Mouse (Mus musculus) monocyte, adult 2 months (primary cell): Measurements from ENCODE around the gene Plcb4.
"Not testable (repeated sequence)": the region's sequence is repeated elsewhere in the genome, so short reads cannot be mapped to it uniquely, and the experiment has no call there.

Experiments
- DNase-seq, 2 experiments: peaks; one replicate each; pipeline ENCODE4 v3.0.0; 2022; ENCODE audit warnings: low spot score in 2 of 2, low read depth in 1 of 2

Gene Plcb4

DNA sequence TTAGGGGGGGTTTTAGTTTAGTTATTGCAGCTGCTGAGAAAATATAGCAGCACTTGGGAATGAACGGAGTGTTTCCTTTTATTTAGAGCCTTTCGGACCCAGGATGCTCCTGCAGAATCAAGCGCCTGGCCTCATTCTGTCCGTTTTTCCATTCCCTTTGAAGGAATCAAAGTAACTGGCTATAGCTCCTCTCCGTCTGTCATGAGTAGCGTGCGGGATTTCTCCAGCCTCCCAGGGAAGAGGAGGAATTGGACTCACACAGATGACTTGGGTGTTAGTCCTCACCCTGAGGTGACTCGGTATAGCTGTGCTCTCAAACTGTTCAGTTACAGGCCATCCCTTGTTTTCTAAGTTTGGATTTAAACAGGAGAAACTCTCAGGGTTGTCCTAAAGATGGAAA lies 14.8 kb downstream of the Plcb4 start:
- DNase-seq, result no peak

DNA sequence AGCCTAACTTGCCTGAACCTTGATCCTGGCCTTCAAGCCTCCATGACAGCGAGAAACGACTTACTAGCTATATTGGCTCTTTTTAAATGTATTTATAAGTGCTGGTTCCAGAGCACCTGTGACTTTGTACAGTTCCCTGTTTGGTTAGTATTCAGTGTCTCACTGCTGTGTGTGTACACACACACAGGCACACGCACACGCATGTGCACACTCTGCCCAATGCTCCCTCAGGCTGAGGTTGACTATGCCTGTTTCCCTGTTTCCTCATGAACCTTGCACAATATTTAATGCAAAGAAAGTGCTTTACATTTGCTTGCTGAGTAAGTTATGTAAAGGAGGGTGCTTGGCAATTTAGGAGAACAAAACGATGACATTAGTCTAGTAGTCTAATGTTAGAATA lies 16.5 kb downstream of the Plcb4 start:
- no peak for DNase-seq

GRCm38 (mm10) chr2:135676978-135677501 lies 18.2 kb downstream of the Plcb4 start:
- no peak for DNase-seq

DNA sequence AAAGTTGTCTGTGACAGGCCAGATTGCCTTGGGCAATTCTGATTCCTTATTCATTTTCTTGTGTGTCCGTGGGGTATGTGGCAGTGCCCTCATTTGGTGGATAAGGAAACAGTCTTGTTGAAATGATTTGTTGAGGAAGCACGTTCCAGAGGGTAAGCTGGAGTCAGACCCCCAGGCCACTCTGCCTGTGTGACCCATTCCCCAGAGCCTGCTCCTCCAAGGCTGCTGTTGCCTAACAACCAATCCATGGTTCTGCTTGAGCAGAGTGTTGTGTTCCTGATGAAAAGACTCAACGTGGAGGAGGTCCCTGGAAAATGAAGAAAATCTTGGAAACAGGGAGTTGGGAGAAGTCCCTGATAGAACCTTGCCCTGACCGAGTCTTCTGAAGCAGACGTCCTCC lies 18.8 kb downstream of the Plcb4 start:
- no peak for DNase-seq

GRCm38 (mm10) chr2:135680001-135680400 lies 21.2 kb downstream of the Plcb4 start:
- no peak for DNase-seq

- no peak for DNase-seq
Observed at GRCm38 (mm10) chr2:135680406-135681134, 21.8 kb downstream of the Plcb4 start.

- DNase-seq, result no peak
Observed at GRCm38 (mm10) chr2:135683684-135684440, 25.1 kb downstream of the Plcb4 start.

GRCm38 (mm10) chr2:135686692-135687091 lies 27.9 kb downstream of the Plcb4 start:
- no peak for DNase-seq

GRCm38 (mm10) chr2:135687585-135687984 lies 28.8 kb downstream of the Plcb4 start:
- no peak for DNase-seq

DNA sequence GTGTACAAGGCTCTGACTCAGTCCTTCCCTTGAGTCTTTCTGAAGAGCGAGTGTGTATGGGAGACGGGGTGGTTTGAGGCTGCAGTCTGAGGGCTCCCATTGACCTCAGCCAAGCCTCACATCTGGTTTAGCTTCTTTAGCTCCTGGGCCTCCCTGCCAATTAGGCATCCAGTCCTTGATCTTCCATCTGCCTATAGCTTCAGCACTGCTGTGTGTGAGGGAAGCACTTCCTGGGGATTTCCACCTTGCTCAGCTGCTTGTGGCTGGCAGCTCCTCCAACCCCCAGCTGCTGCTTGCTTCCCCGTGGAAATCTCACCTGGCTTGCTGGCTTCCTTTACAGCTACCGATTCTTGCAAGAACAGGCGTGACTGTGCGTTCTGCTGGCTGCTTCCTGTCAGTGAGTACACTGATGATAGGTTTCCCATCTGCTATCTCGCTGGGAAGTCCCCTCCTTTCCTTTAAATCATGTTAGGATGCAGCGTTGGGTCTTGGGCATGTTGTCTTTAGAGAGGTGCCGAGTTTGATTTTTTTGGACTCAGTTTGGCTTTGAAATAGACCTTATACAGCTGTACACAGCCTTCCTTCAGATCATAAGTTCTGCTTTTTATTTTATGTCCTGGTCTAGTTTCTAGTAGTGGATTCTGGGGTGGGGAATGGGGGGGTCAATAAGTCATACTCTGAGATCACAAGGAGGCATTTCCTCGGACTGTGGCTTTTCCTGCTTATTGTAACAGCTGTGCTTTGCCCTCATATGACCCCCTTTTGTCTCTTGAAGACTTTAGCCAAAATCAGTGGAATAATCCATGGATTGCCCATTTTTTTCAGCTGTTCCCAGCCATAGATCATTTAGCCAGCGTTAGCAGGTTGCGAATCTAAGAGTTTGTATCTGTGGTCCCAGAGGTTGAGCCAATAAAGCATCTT lies 34.0 kb downstream of the Plcb4 start:
- DNase-seq, result no peak

GRCm38 (mm10) chr2:135700686-135701413 lies 42.0 kb downstream of the Plcb4 start:
- no peak for DNase-seq

- DNase-seq, result no peak
Observed at GRCm38 (mm10) chr2:135704673-135705072, 45.9 kb downstream of the Plcb4 start.

- no peak for DNase-seq
Observed at GRCm38 (mm10) chr2:135707305-135707704, 48.5 kb downstream of the Plcb4 start.

DNA sequence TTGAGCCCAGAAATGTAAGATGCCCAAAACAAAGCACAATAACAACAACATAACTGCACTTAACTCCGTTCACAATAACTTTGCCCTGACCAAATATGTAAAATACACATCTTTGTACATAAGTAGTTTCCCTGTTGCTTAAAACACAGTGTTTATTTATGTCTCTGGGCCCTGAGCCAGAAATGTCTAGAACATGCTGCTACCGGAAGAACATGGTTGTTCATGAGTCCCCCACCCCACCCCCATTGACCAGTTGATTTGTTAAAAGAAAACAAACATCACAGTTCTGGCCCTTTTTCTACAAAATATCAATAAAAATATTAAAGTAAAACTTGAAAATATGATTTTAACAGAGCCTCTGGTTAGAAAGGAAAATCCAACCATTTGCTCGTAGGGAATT lies 49.6 kb downstream of the Plcb4 start:
- DNase-seq, result no peak

DNA sequence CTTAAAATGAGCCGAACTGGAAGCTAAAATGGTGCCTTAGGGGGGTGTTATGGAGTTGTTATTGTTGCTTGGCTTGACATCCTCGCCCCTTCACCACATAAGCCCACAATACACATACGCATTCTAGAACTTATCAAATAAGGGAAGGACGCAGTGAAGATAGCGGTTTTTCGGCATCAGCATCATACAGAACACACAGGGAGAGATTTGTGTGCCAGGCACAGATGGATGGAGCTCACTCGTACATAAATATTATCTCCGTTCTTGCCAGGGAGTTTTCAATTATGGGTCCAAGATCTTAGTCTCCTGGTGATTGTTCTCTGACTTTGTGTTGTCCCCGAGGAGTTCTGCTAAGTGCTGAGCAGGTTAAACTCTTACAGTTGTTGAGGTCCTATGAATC lies 50.0 kb downstream of the Plcb4 start:
- DNase-seq, result no peak

- DNase-seq, result not testable (repeated sequence)
Observed at GRCm38 (mm10) chr2:135709736-135710135, 50.9 kb downstream of the Plcb4 start.

DNA sequence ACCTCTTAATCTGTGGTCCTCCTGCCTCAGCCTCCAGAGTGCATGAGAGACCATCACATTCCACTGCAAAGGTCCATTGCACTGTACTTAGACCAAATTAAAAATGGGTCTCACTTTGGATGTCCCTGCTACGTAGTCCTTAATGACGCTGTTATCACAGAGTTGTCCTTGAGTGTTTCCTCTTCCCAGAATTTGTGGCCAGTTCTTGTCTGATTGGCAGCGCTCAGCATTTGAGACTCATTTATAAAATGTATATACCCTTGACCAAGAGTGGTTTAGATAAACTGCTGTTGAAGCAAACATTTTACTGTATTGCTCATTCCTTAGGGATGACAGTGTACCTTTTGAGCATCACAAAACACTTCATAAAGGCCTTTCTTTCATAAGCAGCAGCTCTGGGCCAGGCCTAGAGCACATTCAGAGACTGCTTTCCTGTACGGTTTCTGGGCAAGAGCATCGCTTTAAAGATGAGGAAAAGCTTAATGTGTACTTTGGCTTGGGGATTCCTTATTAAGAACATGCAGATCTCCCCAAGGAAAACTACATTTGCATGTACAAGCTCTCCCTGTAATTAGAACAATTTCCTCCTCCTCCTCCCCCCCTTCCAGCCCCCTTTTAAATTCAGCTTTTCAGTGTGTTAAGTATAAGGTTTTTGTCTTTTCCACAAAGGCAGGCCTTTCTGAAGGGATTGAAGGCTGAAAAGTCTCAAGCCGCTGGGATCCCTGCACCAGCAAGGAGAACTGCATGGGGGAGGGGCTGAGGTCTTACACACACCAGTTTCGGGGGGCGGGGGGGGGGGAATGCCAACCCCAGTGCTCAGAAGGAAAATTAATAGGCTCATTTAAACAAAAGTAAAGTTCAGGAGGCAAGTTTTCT lies 52.5 kb downstream of the Plcb4 start:
- DNase-seq, result no peak

DNA sequence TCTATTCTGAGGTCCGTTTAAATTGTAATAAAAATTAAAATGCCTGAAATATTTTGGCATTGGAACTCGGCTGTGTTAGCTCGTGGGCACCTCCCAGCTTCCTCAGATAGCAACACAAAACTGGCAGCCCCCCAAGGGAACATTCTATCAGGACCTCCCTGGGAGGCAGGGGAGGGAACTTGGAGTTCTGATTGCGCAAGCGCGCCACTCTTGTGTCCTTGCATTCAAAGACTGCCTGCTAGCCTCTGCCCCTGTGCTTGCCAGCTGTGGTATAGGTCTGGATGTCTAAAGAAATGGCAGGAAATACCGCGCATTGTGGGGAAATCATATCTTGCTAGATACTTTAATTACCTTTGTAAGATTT lies 53.1 kb downstream of the Plcb4 start:
- no peak for DNase-seq

DNA sequence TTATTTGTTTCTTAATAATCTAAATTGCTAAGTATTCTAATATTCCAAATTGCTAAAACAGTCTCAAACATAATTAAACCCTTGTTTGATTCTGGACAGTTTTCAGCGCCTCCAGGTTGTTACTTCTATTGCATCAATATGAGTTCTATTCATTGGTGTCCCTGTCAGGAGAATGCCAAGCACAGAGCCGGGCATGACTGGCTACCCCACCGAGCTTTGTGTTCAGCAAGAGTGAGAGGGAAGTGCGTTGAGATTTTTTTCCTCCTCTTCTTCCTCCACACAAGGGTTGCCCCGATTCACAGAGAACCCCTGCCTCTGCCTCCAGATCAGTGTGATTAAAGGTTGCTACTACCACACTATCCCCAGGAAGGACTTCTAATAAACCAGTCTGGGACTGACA lies 53.5 kb downstream of the Plcb4 start:
- DNase-seq, result no peak

DNA sequence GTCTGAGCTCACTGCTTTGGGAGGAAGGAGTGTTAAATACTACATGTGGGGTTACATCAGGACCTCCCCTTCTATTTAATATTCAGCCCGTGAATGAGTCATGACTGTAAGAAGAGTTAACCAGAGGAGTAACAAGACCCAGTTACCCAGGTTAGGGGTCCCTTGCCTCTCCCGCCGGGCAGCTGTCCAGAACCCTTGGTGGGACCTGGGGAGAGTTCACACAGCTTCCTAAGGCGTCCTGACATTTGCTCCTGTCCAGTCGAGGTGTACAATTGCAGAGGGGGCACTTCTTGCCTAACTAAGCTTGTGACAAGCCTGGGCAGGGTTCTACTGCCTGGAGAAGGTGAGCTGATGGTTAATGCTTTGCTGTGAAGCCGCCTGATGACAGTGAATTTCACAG lies 54.1 kb downstream of the Plcb4 start:
- no peak for DNase-seq
